In genomic region chr3:144459285-144459697, GRCm38 (mm10) we compare ENCODE assay signal across 15 mouse cellular contexts.
A peak's percentile ranks its signal among the peaks of the same experiment; 100 is the strongest.
DNase-seq lines count a peak whose midpoint lies in the region; ATAC-seq and TF ChIP-seq lines count a peak whose summit lies in the region.
"Had no signal": no experiment of that assay in that cellular context is flagged by ENCODE, and none has a peak within 500 bp of the region (broad histone marks: within the 10 kb centered on the region; RNA-seq: fewer than 3 reads in every experiment).

No protein-coding gene starts in this region.

- no peaks in the 10 kb centered on the region for H3K27me3 ChIP-seq in lung, postnatal 0 days (replicated peaks; ENCODE audit: insufficient read depth, low read length)
- no peaks in the 10 kb centered on the region for H3K27me3 ChIP-seq in intestine, embryonic 16.5 days (replicated peaks; ENCODE audit: control insufficient read depth, insufficient read depth, low read length)
- no peaks in the 10 kb centered on the region for H3K27me3 ChIP-seq in neural tube, embryonic 15.5 days (replicated peaks)
- H3K27me3 ChIP-seq: hindbrain, embryonic 15.5 days had no signal

- no peak overlapping the region for H3K4me3 ChIP-seq in lung, postnatal 0 days (ENCODE audit: low read depth, low read length)
- peak overlapping the region; percentile 13 for H3K4me3 ChIP-seq in intestine, embryonic 16.5 days (ENCODE audit: low read length)
- no peak overlapping the region for H3K4me3 ChIP-seq in neural tube, embryonic 15.5 days (replicated peaks)
- H3K4me3 ChIP-seq: erythroblast, embryonic 14.5 days; hindbrain, embryonic 15.5 days had no signal

- H3K9ac ChIP-seq in lung, postnatal 0 days (replicated peaks; ENCODE audit: low read depth) = no peak overlapping the region
- H3K9ac ChIP-seq in intestine, embryonic 16.5 days (ENCODE audit: low read depth, low read length) = no peak overlapping the region
- H3K9ac ChIP-seq in neural tube, embryonic 15.5 days (replicated peaks) = no peak overlapping the region
- H3K9ac ChIP-seq: hindbrain, embryonic 15.5 days had no signal

- no peaks in the 10 kb centered on the region for H3K9me3 ChIP-seq in lung, postnatal 0 days (ENCODE audit: low read length)
- no peaks in the 10 kb centered on the region for H3K9me3 ChIP-seq in intestine, embryonic 16.5 days (ENCODE audit: control insufficient read depth, low read length)
- no peaks in the 10 kb centered on the region for H3K9me3 ChIP-seq in neural tube, embryonic 15.5 days (replicated peaks)
- H3K9me3 ChIP-seq: G1E; hindbrain, embryonic 15.5 days had no signal

- no peak for TF ChIP-seq CTCF in lung, postnatal 0 days (IDR thresholded peaks at IDR 0.05)

- no peak overlapping the region; the same call in 1 of the 2 replicates for H3K4me2 ChIP-seq in lung, postnatal 0 days (replicated peaks; ENCODE audit: low read depth, low read length)
- peak overlapping the region; percentile 21; the same call in 1 of the 2 replicates for H3K4me2 ChIP-seq in intestine, embryonic 16.5 days (ENCODE audit: low read depth, low read length)
- H3K4me2 ChIP-seq in neural tube, embryonic 15.5 days = no peak overlapping the region
- H3K4me2 ChIP-seq: hindbrain, embryonic 15.5 days; liver, embryonic 11.5 days had no signal

- H3K36me3 ChIP-seq in lung, postnatal 0 days (ENCODE audit: insufficient read depth, low read length) = peaks cover 3% of the 10 kb centered on the region; the same call in 1 of the 2 replicates
- no peaks in the 10 kb centered on the region for H3K36me3 ChIP-seq in intestine, embryonic 16.5 days (ENCODE audit: control insufficient read depth, insufficient read depth, low read length)
- H3K36me3 ChIP-seq in neural tube, embryonic 15.5 days = peaks cover 7% of the 10 kb centered on the region; the same call in 1 of the 2 replicates

- no peak for DNase-seq in frontal cortex, postnatal 25 days (ENCODE audit: low spot score in 2 of 2)
- DNase-seq in lung, postnatal 0 days (ENCODE audit: low spot score) = peak; percentile 31
- DNase-seq in lung, postnatal 36 days = no peak
- DNase-seq in urinary bladder, postnatal 36 days (ENCODE audit: low spot score in 2 of 2) = no peak
- DNase-seq: adrenal gland, adult 8-10 months; cerebellum, adult 9-11 months; heart, adult 18-20 months had no signal

- 30% methylated on average over 8 of the region's 8 CpGs for whole genome bisulfite sequencing in lung, postnatal 0 days
- 18% methylated on average over 8 of the region's 8 CpGs for WGBS in intestine, embryonic 16.5 days
- WGBS in neural tube, embryonic 15.5 days = 44% methylated on average over 8 of the region's 8 CpGs

- H3K27ac ChIP-seq in lung, postnatal 0 days (ENCODE audit: low read length) = no peak overlapping the region
- peak overlapping the region; percentile 23 for H3K27ac ChIP-seq in intestine, embryonic 16.5 days (ENCODE audit: low read length)
- peak overlapping the region; percentile 49; the same call in 1 of the 2 replicates for H3K27ac ChIP-seq in neural tube, embryonic 15.5 days (replicated peaks)
- H3K27ac ChIP-seq: hindbrain, embryonic 15.5 days had no signal

- no peaks in the 10 kb centered on the region for H3K4me1 ChIP-seq in lung, postnatal 0 days (ENCODE audit: insufficient read depth, low read depth, low read length)
- H3K4me1 ChIP-seq in intestine, embryonic 16.5 days (ENCODE audit: control insufficient read depth, insufficient read depth, low read length) = peaks cover 17% of the 10 kb centered on the region
- H3K4me1 ChIP-seq in neural tube, embryonic 15.5 days = peaks cover 23% of the 10 kb centered on the region

- no peak for TF ChIP-seq EP300 in lung, postnatal 0 days (IDR thresholded peaks at IDR 0.05)

- 0 out of 2 replicates have a peak, but pooled peaks have one; percentile 3 for ATAC-seq in frontal cortex, adult (ENCODE audit: low TSS enrichment)
- ATAC-seq in lung, postnatal 0 days = no peak
- peak; percentile 62 for ATAC-seq in intestine, embryonic 16.5 days
- ATAC-seq in neural tube, embryonic 15.5 days (ENCODE audit: low FRiP score) = peak; percentile 56; the same call in 1 of the 2 replicates
- ATAC-seq in cerebellum, adult (ENCODE audit: insufficient number of reproducible peaks, low FRiP score, low TSS enrichment) = no peak

Comparison
In these comparisons a context has a peak if more than half of its experiments do, and no peak if none do; other contexts are left out.
1. ATAC-seq: peak in frontal cortex, adult (single experiment), intestine, embryonic 16.5 days (single experiment) and neural tube, embryonic 15.5 days (single experiment); none in lung, postnatal 0 days (single experiment) and cerebellum, adult (single experiment).